Mouse (Mus musculus): ENCODE measurements around the gene Kyat3.

GRCm38 (mm10) chr3:142710360-142711007, 9.6 kb downstream of the Kyat3 start:
- TF ChIP-seq CTCF (IDR thresholded peaks at IDR 0.05; ENCODE audit: borderline replicate concordance, control insufficient read depth, extremely low read depth, insufficient read depth, low read length, poor library complexity) (no peak), POLR2A (IDR thresholded peaks at IDR 0.05; ENCODE audit: control insufficient read depth, extremely low read depth, insufficient read depth, low read length, poor library complexity) (no peak)

Data from thymus, adult 2 months (tissue).